Mouse (Mus musculus) erythroblast, adult 5-6 weeks (primary cell): ENCODE data around the gene Cfi. TPM values are rescaled to one million over a fixed set of nuclear protein-coding genes. Genes with fewer than 3 reads are reported as not detected.

ENCODE experiments used
- ATAC-seq: replicated peaks from 2 replicates; pipeline ENCODE4 v1.8.0; 2016; ENCODE audit warnings: moderate number of reproducible peaks, mild to moderate bottlenecking, moderate TSS enrichment, inconsistent platforms; ENCODE audit not compliant: poor library complexity, low FRiP score, severe bottlenecking
- total RNA-seq, 2 experiments: library from RNA; stranded (forward) in 1 of 2; stranded (reverse) in 1 of 2; fragments of 150-400 nt in 1 of 2; fragments of 200-764, 138-1000 nt in 1 of 2; gene quantifications; 2 replicates each; pipeline versions ENCODE4 v1.2.3 to v1.2.4; 2015 to 2017; ENCODE audit warnings: low replicate concordance in 2 of 2

Cfi gene
- total RNA-seq, 2 experiments from 2014 or later: not detected

- ATAC-seq: no peak
Observed at GRCm38 (mm10) chr3:129913241-129913640, 77.6 kb downstream of the Cfi start.

DNA sequence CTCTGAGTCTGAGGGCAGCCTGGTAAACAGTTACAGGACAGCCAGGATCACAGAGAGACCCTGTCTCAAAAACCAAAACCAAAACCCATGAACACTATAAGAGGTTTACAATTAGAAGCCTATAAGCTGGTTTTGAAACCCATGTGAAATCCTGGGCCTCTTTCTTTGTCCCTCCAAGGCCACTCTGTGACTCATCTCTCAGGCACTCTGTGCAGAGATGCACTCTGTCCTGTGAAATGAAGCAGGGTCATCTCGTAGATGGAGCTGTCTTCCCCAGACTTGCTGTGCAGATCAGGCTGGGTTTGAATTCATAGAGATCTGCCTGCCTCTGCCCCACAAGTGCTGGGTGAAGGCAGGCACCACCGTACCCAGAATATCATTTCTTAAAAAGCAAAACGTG lies 81.7 kb downstream of the Cfi start:
- no peak for ATAC-seq

DNA sequence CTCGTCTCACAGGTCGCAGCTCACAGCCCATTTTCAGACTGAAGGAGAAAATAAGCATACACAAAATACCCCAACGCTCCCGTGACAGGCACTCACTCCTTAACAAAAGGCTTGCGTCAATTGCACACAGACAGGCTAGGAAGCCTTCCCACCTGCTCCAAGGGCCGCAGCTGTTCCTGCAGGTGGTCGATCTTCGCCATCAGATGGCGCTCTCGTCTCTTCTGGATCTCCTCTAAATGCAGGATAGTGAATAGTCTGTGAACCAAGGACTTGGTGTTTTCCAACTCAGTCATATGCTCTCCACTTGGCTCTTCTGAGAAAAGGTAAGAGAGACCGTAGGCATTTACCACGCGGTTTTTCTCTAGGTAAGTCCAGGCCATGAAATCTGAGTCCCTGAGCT lies 82.8 kb downstream of the Cfi start:
- ATAC-seq: no peak

- no peak for ATAC-seq
Observed at GRCm38 (mm10) chr3:129923581-129923980, 87.9 kb downstream of the Cfi start.

Other genes starting within 250 kb of the Cfi start
- not detected in 2 replicates for gene Egf, start 80.6 kb upstream of the Cfi start, total RNA-seq (2015; ENCODE audit: low replicate concordance)
- 0.51 and 0.70 TPM in 2 replicates for gene Egf, start 80.6 kb upstream of the Cfi start, total RNA-seq (2017; ENCODE audit: low replicate concordance)
- gene Lrit3, start 31.9 kb upstream of the Cfi start, total RNA-seq (2015; ENCODE audit: low replicate concordance): not detected in 2 replicates
- not detected in 2 replicates for gene Lrit3, start 31.9 kb upstream of the Cfi start, total RNA-seq (2017; ENCODE audit: low replicate concordance)
- gene Rrh, start 13.3 kb upstream of the Cfi start, total RNA-seq (2015; ENCODE audit: low replicate concordance): not detected in 2 replicates
- not detected in 2 replicates for gene Rrh, start 13.3 kb upstream of the Cfi start, total RNA-seq (2017; ENCODE audit: low replicate concordance)
- 14.4 and 15.3 TPM in 2 replicates for gene Gar1, start 4.5 kb upstream of the Cfi start, total RNA-seq (2015; ENCODE audit: low replicate concordance)
- 12.7 and 14.8 TPM in 2 replicates for gene Gar1, start 4.5 kb upstream of the Cfi start, total RNA-seq (2017; ENCODE audit: low replicate concordance)
- 16.1 and 29.0 TPM in 2 replicates for gene Pla2g12a, start 42.7 kb downstream of the Cfi start, total RNA-seq (2015; ENCODE audit: low replicate concordance)
- 25.8 and 27.9 TPM in 2 replicates for gene Pla2g12a, start 42.7 kb downstream of the Cfi start, total RNA-seq (2017; ENCODE audit: low replicate concordance)
- 4.6 and 20.6 TPM in 2 replicates for gene Casp6, start 65.5 kb downstream of the Cfi start, total RNA-seq (2015; ENCODE audit: low replicate concordance)
- gene Casp6, start 65.5 kb downstream of the Cfi start, total RNA-seq (2017; ENCODE audit: low replicate concordance): 3.6 and 6.9 TPM in 2 replicates
- 1.5 and 5.8 TPM in 2 replicates for gene Mcub, start 134.3 kb downstream of the Cfi start, total RNA-seq (2015; ENCODE audit: low replicate concordance)
- 3.6 and 15.6 TPM in 2 replicates for gene Mcub, start 134.3 kb downstream of the Cfi start, total RNA-seq (2017; ENCODE audit: low replicate concordance)
- 13.8 and 17.9 TPM in 2 replicates for gene Sec24b, start 225.7 kb downstream of the Cfi start, total RNA-seq (2015; ENCODE audit: low replicate concordance)
- 5.7 and 9.3 TPM in 2 replicates for gene Sec24b, start 225.7 kb downstream of the Cfi start, total RNA-seq (2017; ENCODE audit: low replicate concordance)